Mouse (Mus musculus): ENCODE data around the gene Bri3.

GRCm38 (mm10) chr5:144412781-144413180 is 168.5 kb downstream of the Bri3 start:
- TF ChIP-seq POLR2A (IDR thresholded peaks at IDR 0.05; ENCODE audit: extremely low read depth, insufficient read depth, low read length) (no peak), CTCF (IDR thresholded peaks at IDR 0.05; ENCODE audit: extremely low read depth, insufficient read depth, low read length) (no peak)
